Mouse (Mus musculus): ENCODE measurements around the gene Gm21954. TPM values are rescaled to one million over a fixed set of nuclear protein-coding genes. Genes with fewer than 3 reads are reported as not detected.

Gene Gm21954
- polyA plus RNA-seq, 1 experiment: not detected

DNA sequence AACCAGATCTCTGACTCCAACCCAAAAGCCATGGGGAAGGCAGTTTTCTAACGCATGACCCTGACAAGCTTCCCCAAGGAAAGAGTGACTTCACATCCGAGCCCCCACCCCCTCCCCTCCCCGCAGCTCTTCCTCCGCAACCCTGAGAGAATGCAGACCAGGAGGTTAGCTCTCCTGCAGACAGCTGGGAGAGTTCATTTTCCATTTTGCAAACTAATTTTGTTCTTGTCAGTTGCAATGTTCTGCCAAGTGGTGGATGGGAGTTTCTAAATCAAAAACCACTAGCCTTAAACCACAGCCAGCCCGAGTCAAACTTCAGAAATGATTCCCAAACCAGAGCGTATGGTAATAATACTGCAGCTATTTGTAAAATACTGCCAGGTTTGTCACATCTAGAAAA is 39.6 kb upstream of the Gm21954 start:
- H3K4me2 ChIP-seq (ENCODE audit: low read depth): no peak overlapping the region
- no peaks in the 10 kb centered on the region for H3K27me3 ChIP-seq (ENCODE audit: control insufficient read depth, insufficient read depth, insufficient read length)
- H3K4me3 ChIP-seq: no peak overlapping the region
- no peaks in the 10 kb centered on the region for H3K79me2 ChIP-seq (ENCODE audit: control insufficient read depth, insufficient read depth)
- no peak for TF ChIP-seq MYOD1 (IDR thresholded peaks at IDR 0.05; ENCODE audit: control insufficient read depth in 1 of 3, insufficient read length in 2 of 3, low read depth in 2 of 3)
- TF ChIP-seq CEBPB (IDR thresholded peaks at IDR 0.05; ENCODE audit: insufficient read depth, poor library complexity, severe bottlenecking): no peak
- TF ChIP-seq POLR2AphosphoS2 (IDR thresholded peaks at IDR 0.05; ENCODE audit: insufficient read length, low read depth): no peak
- TF ChIP-seq MYOG (IDR thresholded peaks at IDR 0.05; ENCODE audit: control insufficient read depth in 1 of 3, insufficient read depth in 1 of 3, insufficient read length in 2 of 3, low read depth in 2 of 3): no peak
- no peak for TF ChIP-seq REST (IDR thresholded peaks at IDR 0.05; ENCODE audit: insufficient read depth, insufficient read length)
- no peak for TF ChIP-seq POLR2A (IDR thresholded peaks at IDR 0.05; ENCODE audit: insufficient read length, low read depth)
- no peak for TF ChIP-seq MAX (IDR thresholded peaks at IDR 0.05; ENCODE audit: low read depth)
- TF ChIP-seq TCF3 (IDR thresholded peaks at IDR 0.05; ENCODE audit: insufficient read length, low read depth): no peak
- no peak for TF ChIP-seq TCF12 (IDR thresholded peaks at IDR 0.05; ENCODE audit: insufficient read depth, poor library complexity, severe bottlenecking)
- TF ChIP-seq SRF (IDR thresholded peaks at IDR 0.05; ENCODE audit: control insufficient read depth, insufficient read length, low read depth): no peak
- TF ChIP-seq USF1 (IDR thresholded peaks at IDR 0.05; ENCODE audit: low read depth): no peak
- TF ChIP-seq E2F4 (IDR thresholded peaks at IDR 0.05; ENCODE audit: insufficient read depth): no peak
- no peak overlapping the region for H3ac ChIP-seq (ENCODE audit: control insufficient read depth, insufficient read length)
- peaks cover 13% of the 10 kb centered on the region for H3K36me3 ChIP-seq (ENCODE audit: control insufficient read depth, insufficient read depth)

DNA sequence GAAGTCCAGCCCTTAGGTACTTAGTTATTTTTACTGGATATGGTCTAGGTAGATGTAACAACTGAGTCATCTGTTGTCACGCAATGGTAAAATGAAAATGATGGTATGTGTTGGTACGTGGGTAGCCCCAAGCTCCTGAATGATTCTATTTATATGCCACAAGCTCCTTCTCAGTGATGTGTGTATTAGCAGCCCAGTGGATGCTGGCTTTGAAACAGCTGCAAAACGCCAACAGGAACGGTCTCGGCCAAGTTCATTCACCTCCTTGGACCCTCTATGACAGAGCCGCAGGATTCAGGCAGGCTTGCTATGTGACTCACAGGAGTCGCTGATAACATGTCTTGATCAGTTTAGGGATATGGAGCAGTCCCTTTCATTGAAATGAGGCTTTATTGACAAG is 38.2 kb upstream of the Gm21954 start:
- H3K4me3 ChIP-seq: no peak overlapping the region
- no peak overlapping the region for H3ac ChIP-seq (ENCODE audit: control insufficient read depth, insufficient read length)
- H3K27me3 ChIP-seq (ENCODE audit: control insufficient read depth, insufficient read depth, insufficient read length): no peaks in the 10 kb centered on the region
- no peaks in the 10 kb centered on the region for H3K79me2 ChIP-seq (ENCODE audit: control insufficient read depth, insufficient read depth)
- no peak overlapping the region for H3K4me2 ChIP-seq (ENCODE audit: low read depth)
- peaks cover 17% of the 10 kb centered on the region for H3K36me3 ChIP-seq (ENCODE audit: control insufficient read depth, insufficient read depth)
- no peak for TF ChIP-seq MAX (IDR thresholded peaks at IDR 0.05; ENCODE audit: low read depth)

DNA sequence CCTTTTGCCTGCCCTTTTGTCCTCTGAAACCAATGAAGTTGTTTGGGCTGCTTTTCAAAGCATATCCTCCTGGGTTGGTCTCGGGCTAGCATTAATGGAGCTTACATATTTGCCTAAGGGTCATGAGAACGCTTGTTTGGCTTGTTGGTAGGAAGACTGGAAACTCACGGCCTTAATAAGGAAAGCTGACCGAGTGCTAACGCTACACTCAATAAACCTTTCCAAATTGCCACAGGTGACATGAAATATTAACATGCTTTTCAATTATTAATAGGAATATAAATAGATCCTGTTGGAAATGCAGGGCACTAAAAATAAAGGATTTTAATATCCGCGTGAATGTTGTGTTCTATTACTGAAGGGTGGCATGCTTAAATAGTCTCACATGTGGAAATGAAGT is 27.3 kb upstream of the Gm21954 start:
- TF ChIP-seq CEBPB (IDR thresholded peaks at IDR 0.05; ENCODE audit: insufficient read depth, poor library complexity, severe bottlenecking): no peak
- no peak for TF ChIP-seq POLR2AphosphoS2 (IDR thresholded peaks at IDR 0.05; ENCODE audit: insufficient read length, low read depth)
- TF ChIP-seq SRF (IDR thresholded peaks at IDR 0.05; ENCODE audit: control insufficient read depth, insufficient read length, low read depth): no peak
- TF ChIP-seq REST (IDR thresholded peaks at IDR 0.05; ENCODE audit: insufficient read depth, insufficient read length): no peak
- TF ChIP-seq MAX (IDR thresholded peaks at IDR 0.05; ENCODE audit: low read depth): no peak
- TF ChIP-seq POLR2A (IDR thresholded peaks at IDR 0.05; ENCODE audit: insufficient read length, low read depth): no peak
- TF ChIP-seq TCF12 (IDR thresholded peaks at IDR 0.05; ENCODE audit: insufficient read depth, poor library complexity, severe bottlenecking): no peak
- no peak for TF ChIP-seq MYOD1 (IDR thresholded peaks at IDR 0.05; ENCODE audit: control insufficient read depth in 1 of 3, insufficient read length in 2 of 3, low read depth in 2 of 3)
- TF ChIP-seq E2F4 (IDR thresholded peaks at IDR 0.05; ENCODE audit: insufficient read depth): no peak
- no peak for TF ChIP-seq MYOG (IDR thresholded peaks at IDR 0.05; ENCODE audit: control insufficient read depth in 1 of 3, insufficient read depth in 1 of 3, insufficient read length in 2 of 3, low read depth in 2 of 3)
- TF ChIP-seq USF1 (IDR thresholded peaks at IDR 0.05; ENCODE audit: low read depth): no peak
- TF ChIP-seq TCF3 (IDR thresholded peaks at IDR 0.05; ENCODE audit: insufficient read length, low read depth): no peak
- no peak overlapping the region for H3ac ChIP-seq (ENCODE audit: control insufficient read depth, insufficient read length)

DNA sequence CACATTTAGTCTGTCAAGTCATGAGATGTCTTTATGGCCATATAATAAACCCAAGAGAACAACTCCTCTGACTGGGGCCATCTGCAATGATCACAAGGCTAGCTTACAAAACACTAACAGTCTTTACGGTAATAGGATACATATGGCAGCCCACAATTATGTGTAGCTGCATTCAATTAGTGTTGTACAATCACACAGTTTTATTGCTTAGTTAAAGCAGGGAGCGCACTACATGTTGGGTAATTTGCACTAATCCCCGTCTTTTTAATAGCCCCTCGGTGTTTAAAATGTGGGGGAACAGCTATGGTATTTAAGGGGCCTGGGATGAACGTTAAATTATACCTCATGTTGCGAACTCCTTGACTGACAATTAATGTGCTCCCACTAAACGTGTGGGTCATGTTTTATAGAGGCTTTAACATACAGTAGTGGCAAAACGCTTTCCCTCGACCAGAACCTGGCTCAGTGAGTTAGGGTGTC is 24.5 kb upstream of the Gm21954 start:
- Histone ChIP-seq H3K4me2 (ENCODE audit: low read depth) (no peak overlapping the region), H3K79me2 (ENCODE audit: control insufficient read depth, insufficient read depth) (no peaks in the 10 kb centered on the region), H3ac (ENCODE audit: control insufficient read depth, insufficient read length) (no peak overlapping the region), H3K27me3 (ENCODE audit: control insufficient read depth, insufficient read depth, insufficient read length) (no peaks in the 10 kb centered on the region), H3K4me3 (no peak overlapping the region), H3K36me3 (ENCODE audit: control insufficient read depth, insufficient read depth) (peaks cover 18% of the 10 kb centered on the region)
- TF ChIP-seq USF1 (IDR thresholded peaks at IDR 0.05; ENCODE audit: low read depth): no peak
- TF ChIP-seq TCF12 (IDR thresholded peaks at IDR 0.05; ENCODE audit: insufficient read depth, poor library complexity, severe bottlenecking): no peak
- no peak for TF ChIP-seq REST (IDR thresholded peaks at IDR 0.05; ENCODE audit: insufficient read depth, insufficient read length)
- TF ChIP-seq POLR2A (IDR thresholded peaks at IDR 0.05; ENCODE audit: insufficient read length, low read depth): no peak
- TF ChIP-seq SRF (IDR thresholded peaks at IDR 0.05; ENCODE audit: control insufficient read depth, insufficient read length, low read depth): no peak
- no peak for TF ChIP-seq POLR2AphosphoS2 (IDR thresholded peaks at IDR 0.05; ENCODE audit: insufficient read length, low read depth)
- TF ChIP-seq E2F4 (IDR thresholded peaks at IDR 0.05; ENCODE audit: insufficient read depth): no peak
- no peak for TF ChIP-seq MYOD1 (IDR thresholded peaks at IDR 0.05; ENCODE audit: control insufficient read depth in 1 of 3, insufficient read length in 2 of 3, low read depth in 2 of 3)
- no peak for TF ChIP-seq MAX (IDR thresholded peaks at IDR 0.05; ENCODE audit: low read depth)
- TF ChIP-seq CEBPB (IDR thresholded peaks at IDR 0.05; ENCODE audit: insufficient read depth, poor library complexity, severe bottlenecking): no peak

More for the DNA sequence above, 27.3 kb upstream of the Gm21954 start:
- Histone ChIP-seq H3K36me3 (ENCODE audit: control insufficient read depth, insufficient read depth) (peaks cover 17% of the 10 kb centered on the region), H3K27me3 (ENCODE audit: control insufficient read depth, insufficient read depth, insufficient read length) (no peaks in the 10 kb centered on the region), H3K4me3 (no peak overlapping the region), H3K4me2 (ENCODE audit: low read depth) (no peak overlapping the region), H3K79me2 (ENCODE audit: control insufficient read depth, insufficient read depth) (no peaks in the 10 kb centered on the region)

DNA sequence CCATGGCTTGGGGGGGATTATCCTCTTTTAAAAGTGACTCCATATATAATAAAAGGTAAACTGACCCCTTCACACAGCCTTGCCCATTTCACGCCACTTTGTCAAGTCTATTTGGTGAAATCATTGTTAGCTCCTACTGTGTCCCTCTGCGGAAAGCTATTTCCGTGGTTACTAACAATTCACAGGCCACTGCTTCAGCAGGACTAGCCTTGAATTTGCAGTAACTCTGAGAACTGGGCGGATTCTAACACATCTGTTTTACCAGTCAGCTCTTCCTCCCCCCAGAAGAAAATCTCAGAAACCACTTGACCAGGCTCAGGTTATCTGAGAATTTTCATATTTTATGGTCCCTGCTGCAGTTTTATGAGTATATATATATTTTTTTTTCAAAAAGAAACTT is 23.9 kb upstream of the Gm21954 start:
- Histone ChIP-seq H3ac (ENCODE audit: control insufficient read depth, insufficient read length) (no peak overlapping the region), H3K79me2 (ENCODE audit: control insufficient read depth, insufficient read depth) (no peaks in the 10 kb centered on the region), H3K27me3 (ENCODE audit: control insufficient read depth, insufficient read depth, insufficient read length) (no peaks in the 10 kb centered on the region), H3K4me3 (no peak overlapping the region), H3K36me3 (ENCODE audit: control insufficient read depth, insufficient read depth) (peaks cover 18% of the 10 kb centered on the region), H3K4me2 (ENCODE audit: low read depth) (no peak overlapping the region)
- TF ChIP-seq MAX (IDR thresholded peaks at IDR 0.05; ENCODE audit: low read depth) (no peak), REST (IDR thresholded peaks at IDR 0.05; ENCODE audit: insufficient read depth, insufficient read length) (no peak), CEBPB (IDR thresholded peaks at IDR 0.05; ENCODE audit: insufficient read depth, poor library complexity, severe bottlenecking) (no peak), E2F4 (IDR thresholded peaks at IDR 0.05; ENCODE audit: insufficient read depth) (no peak), POLR2A (IDR thresholded peaks at IDR 0.05; ENCODE audit: insufficient read length, low read depth) (no peak), SRF (IDR thresholded peaks at IDR 0.05; ENCODE audit: control insufficient read depth, insufficient read length, low read depth) (no peak), TCF12 (IDR thresholded peaks at IDR 0.05; ENCODE audit: insufficient read depth, poor library complexity, severe bottlenecking) (no peak), MYOG (IDR thresholded peaks at IDR 0.05; ENCODE audit: control insufficient read depth in 1 of 3, insufficient read depth in 1 of 3, insufficient read length in 2 of 3, low read depth in 2 of 3) (no peak), POLR2AphosphoS2 (IDR thresholded peaks at IDR 0.05; ENCODE audit: insufficient read length, low read depth) (no peak), MYOD1 (IDR thresholded peaks at IDR 0.05; ENCODE audit: control insufficient read depth in 1 of 3, insufficient read length in 2 of 3, low read depth in 2 of 3) (no peak), TCF3 (IDR thresholded peaks at IDR 0.05; ENCODE audit: insufficient read length, low read depth) (no peak), USF1 (IDR thresholded peaks at IDR 0.05; ENCODE audit: low read depth) (no peak)
